ENCODE assay signal across 10 mouse cellular contexts in the genomic region with DNA sequence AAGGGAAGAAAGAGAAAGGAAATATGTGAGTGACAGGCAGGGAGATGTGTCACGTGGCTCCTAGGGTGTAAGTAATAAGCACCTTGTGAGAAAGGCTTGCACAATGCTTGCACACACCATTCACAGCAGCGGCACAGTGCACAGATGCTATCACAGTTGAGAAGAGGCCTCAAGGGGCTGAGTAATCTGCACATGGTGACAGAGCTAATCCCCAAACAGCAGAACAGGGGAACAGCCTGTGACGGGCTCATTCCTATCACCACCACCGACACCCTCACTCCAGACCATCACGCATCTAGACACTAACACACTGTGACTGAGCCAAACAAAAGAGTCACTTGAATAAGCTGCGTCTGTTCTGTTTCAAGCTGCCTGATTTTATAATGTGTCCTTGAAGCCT.
A peak's percentile ranks its signal among the peaks of the same experiment; 100 is the strongest.
DNase-seq lines count a peak whose midpoint lies in the region; ATAC-seq lines count a peak whose summit lies in the region.
"Had no signal": no experiment of that assay in that cellular context is flagged by ENCODE, and none has a peak within 500 bp of the region (broad histone marks: within the 10 kb centered on the region; RNA-seq: fewer than 3 reads in every experiment).

No protein-coding gene starts in this region.

- H3K4me3 ChIP-seq in forebrain, embryonic 12.5 days (replicated peaks) = no peak overlapping the region
- no peak overlapping the region for H3K4me3 ChIP-seq in midbrain, embryonic 15.5 days
- H3K4me3 ChIP-seq: lung, embryonic 15.5 days had no signal

- H3K9me3 ChIP-seq in forebrain, embryonic 12.5 days = no peaks in the 10 kb centered on the region
- no peaks in the 10 kb centered on the region for H3K9me3 ChIP-seq in midbrain, embryonic 15.5 days
- H3K9me3 ChIP-seq: lung, embryonic 15.5 days had no signal

- H3K27ac ChIP-seq in forebrain, embryonic 12.5 days = no peak overlapping the region
- 0 out of 2 replicates have a peak overlapping the region, but pooled peaks have one; percentile 7 for H3K27ac ChIP-seq in midbrain, embryonic 15.5 days
- H3K27ac ChIP-seq: lung, embryonic 15.5 days had no signal

- DNase-seq in T-cell, adult 2 months (ENCODE audit: low spot score) = peak; percentile 5
- DNase-seq in layer of hippocampus, adult 18-20 months (ENCODE audit: low spot score in 2 of 2) = peak; percentile 19 to 64
- no peak for DNase-seq in Muller cell, postnatal 12 days (ENCODE audit: inconsistent ontology term)
- DNase-seq in adrenal gland, adult (ENCODE audit: inconsistent age in 2 of 2, low spot score in 1 of 2) = no peak
- no peak for DNase-seq in cerebellum, adult 9-10 months
- DNase-seq: kidney, postnatal 4 days had no signal

- no peaks in the 10 kb centered on the region for H3K27me3 ChIP-seq in forebrain, embryonic 12.5 days
- no peaks in the 10 kb centered on the region for H3K27me3 ChIP-seq in midbrain, embryonic 15.5 days (replicated peaks)
- H3K27me3 ChIP-seq: lung, embryonic 15.5 days had no signal

- no peaks in the 10 kb centered on the region for H3K36me3 ChIP-seq in forebrain, embryonic 12.5 days (replicated peaks)
- no peaks in the 10 kb centered on the region for H3K36me3 ChIP-seq in midbrain, embryonic 15.5 days (replicated peaks)
- H3K36me3 ChIP-seq: lung, embryonic 15.5 days had no signal

- ATAC-seq in forebrain, embryonic 12.5 days (ENCODE audit: low FRiP score) = peak; percentile 86
- ATAC-seq in midbrain, embryonic 15.5 days (replicated peaks) = peak; percentile 71; the same call in 1 of the 2 replicates
- no peak for ATAC-seq in monocyte, adult 5-6 weeks (replicated peaks; ENCODE audit: insufficient number of reproducible peaks, low FRiP score, low TSS enrichment, poor library complexity, severe bottlenecking)

- H3K4me2 ChIP-seq in forebrain, embryonic 12.5 days = no peak overlapping the region
- H3K4me2 ChIP-seq in midbrain, embryonic 15.5 days = no peak overlapping the region
- H3K4me2 ChIP-seq: lung, embryonic 15.5 days had no signal

- peaks cover 8% of the 10 kb centered on the region; the same call in 1 of the 2 replicates for H3K4me1 ChIP-seq in forebrain, embryonic 12.5 days
- H3K4me1 ChIP-seq in midbrain, embryonic 15.5 days = peaks cover 8% of the 10 kb centered on the region
- H3K4me1 ChIP-seq: lung, embryonic 15.5 days had no signal

- 43% methylated on average over 6 of the region's 6 CpGs for WGBS in forebrain, embryonic 12.5 days
- 12% methylated on average over 6 of the region's 6 CpGs for WGBS in midbrain, embryonic 15.5 days

- H3K9ac ChIP-seq in forebrain, embryonic 12.5 days = no peak overlapping the region
- H3K9ac ChIP-seq in midbrain, embryonic 15.5 days = no peak overlapping the region
- H3K9ac ChIP-seq: lung, embryonic 15.5 days had no signal

Comparison
In these comparisons a context has a peak if more than half of its experiments do, and no peak if none do; other contexts are left out.
1. DNase-seq: peak in T-cell, adult 2 months (single experiment) and layer of hippocampus, adult 18-20 months (2 of 2); none in Muller cell, postnatal 12 days (single experiment), adrenal gland, adult (0 of 2) and cerebellum, adult 9-10 months (single experiment).